In the genomic region with DNA sequence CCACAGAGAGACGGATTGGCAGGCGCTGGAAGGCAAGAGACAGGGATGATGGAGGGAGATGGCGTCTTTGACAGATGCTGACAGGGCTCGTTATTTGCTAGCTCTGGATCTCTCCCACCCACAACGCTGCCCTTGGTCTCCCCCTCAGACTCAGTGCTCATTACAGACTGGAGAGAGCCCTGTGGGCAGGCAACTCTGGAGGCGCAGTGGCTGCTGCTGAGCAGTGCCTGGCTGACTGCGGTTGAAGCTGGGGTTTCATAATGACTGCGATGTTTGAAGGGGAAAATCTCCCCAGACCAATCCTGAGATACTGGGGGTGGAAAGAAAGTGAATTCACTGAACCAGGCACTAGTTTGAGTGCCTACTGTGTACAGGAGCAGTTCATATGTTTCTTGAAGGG, we compare ENCODE assay signal across 10 mouse cellular contexts. TPM values are rescaled to one million over a fixed set of nuclear protein-coding genes. Genes with fewer than 3 reads are reported as not detected.
DNase-seq lines count a peak whose midpoint lies in the region; ATAC-seq lines count a peak whose summit lies in the region.
"Had no signal": no experiment of that assay in that cellular context is flagged by ENCODE, and none has a peak within 500 bp of the region (broad histone marks: within the 10 kb centered on the region; RNA-seq: fewer than 3 reads in every experiment).

No protein-coding gene starts in this region.

- peaks cover 42% of the 10 kb centered on the region for H3K4me1 ChIP-seq in neural tube, embryonic 11.5 days (ENCODE audit: control insufficient read depth, insufficient read depth, low read length)
- peaks cover 51% of the 10 kb centered on the region for H3K4me1 ChIP-seq in hindbrain, embryonic 12.5 days
- peaks cover 59% of the 10 kb centered on the region for H3K4me1 ChIP-seq in midbrain, embryonic 12.5 days
- peaks cover 20% of the 10 kb centered on the region for H3K4me1 ChIP-seq in kidney, embryonic 16.5 days (ENCODE audit: insufficient read depth, low read length)
- H3K4me1 ChIP-seq: liver, embryonic 12.5 days had no signal

- H3K27ac ChIP-seq in neural tube, embryonic 11.5 days (ENCODE audit: low read depth, low read length), result peak overlapping the region; percentile 83
- peak overlapping the region; percentile 93 for H3K27ac ChIP-seq in hindbrain, embryonic 12.5 days
- H3K27ac ChIP-seq in midbrain, embryonic 12.5 days (replicated peaks), result peak overlapping the region; percentile 94
- H3K27ac ChIP-seq in kidney, embryonic 16.5 days (ENCODE audit: low read length), result no peak overlapping the region
- H3K27ac ChIP-seq: heart, embryonic 15.5 days; liver, embryonic 12.5 days had no signal

- no peak overlapping the region for H3K4me3 ChIP-seq in neural tube, embryonic 11.5 days (ENCODE audit: low read depth, low read length)
- H3K4me3 ChIP-seq in hindbrain, embryonic 12.5 days, result no peak overlapping the region
- H3K4me3 ChIP-seq in midbrain, embryonic 12.5 days, result no peak overlapping the region
- no peak overlapping the region for H3K4me3 ChIP-seq in kidney, embryonic 16.5 days (ENCODE audit: low read length)
- H3K4me3 ChIP-seq: heart, embryonic 15.5 days; liver, embryonic 12.5 days had no signal

- no peak overlapping the region for H3K4me2 ChIP-seq in neural tube, embryonic 11.5 days (ENCODE audit: low read depth)
- H3K4me2 ChIP-seq in hindbrain, embryonic 12.5 days (replicated peaks), result no peak overlapping the region
- H3K4me2 ChIP-seq in midbrain, embryonic 12.5 days (replicated peaks), result 0 out of 2 replicates have a peak overlapping the region, but pooled peaks have one; percentile 37
- no peak overlapping the region for H3K4me2 ChIP-seq in kidney, embryonic 16.5 days (replicated peaks; ENCODE audit: low read depth, low read length)
- H3K4me2 ChIP-seq: heart, embryonic 15.5 days; liver, embryonic 12.5 days had no signal

- ATAC-seq in neural tube, embryonic 11.5 days (ENCODE audit: insufficient read depth, low FRiP score, low TSS enrichment), result no peak
- no peak for ATAC-seq in hindbrain, embryonic 12.5 days (ENCODE audit: low FRiP score)
- ATAC-seq in midbrain, embryonic 12.5 days (ENCODE audit: low FRiP score, low read depth), result no peak
- no peak for ATAC-seq in megakaryocyte, adult 5-6 weeks (ENCODE audit: poor library complexity, severe bottlenecking)
- ATAC-seq in kidney, embryonic 16.5 days (ENCODE audit: low FRiP score, low TSS enrichment), result no peak

- H3K36me3 ChIP-seq in neural tube, embryonic 11.5 days (ENCODE audit: control insufficient read depth, insufficient read depth, low read length), result no peaks in the 10 kb centered on the region
- H3K36me3 ChIP-seq in hindbrain, embryonic 12.5 days, result no peaks in the 10 kb centered on the region
- H3K36me3 ChIP-seq in midbrain, embryonic 12.5 days, result no peaks in the 10 kb centered on the region
- H3K36me3 ChIP-seq in kidney, embryonic 16.5 days (ENCODE audit: insufficient read depth, low read length), result no peaks in the 10 kb centered on the region
- H3K36me3 ChIP-seq: heart, embryonic 15.5 days; liver, embryonic 12.5 days had no signal

- peaks cover 52% of the 10 kb centered on the region for H3K27me3 ChIP-seq in neural tube, embryonic 11.5 days (ENCODE audit: control insufficient read depth, insufficient read depth, low read length)
- peaks cover 73% of the 10 kb centered on the region for H3K27me3 ChIP-seq in hindbrain, embryonic 12.5 days
- peaks cover 90% of the 10 kb centered on the region for H3K27me3 ChIP-seq in midbrain, embryonic 12.5 days
- H3K27me3 ChIP-seq in kidney, embryonic 16.5 days (ENCODE audit: insufficient read depth, low read length), result peaks cover 58% of the 10 kb centered on the region

- DNase-seq in neural tube, embryonic 11.5 days (ENCODE audit: low spot score), result peak; percentile 42
- DNase-seq in neural tube, embryonic 10.5 days (ENCODE audit: extremely low spot score, low spot score), result no peak
- DNase-seq in kidney, adult 8-10 months, result no peak
- no peak for DNase-seq in ovary, postnatal 36 days (ENCODE audit: low spot score)

- 29% methylated on average over 8 of the region's 8 CpGs for WGBS in neural tube, embryonic 11.5 days
- 21% methylated on average over 8 of the region's 8 CpGs for WGBS in hindbrain, embryonic 12.5 days
- 25% methylated on average over 8 of the region's 8 CpGs for WGBS in midbrain, embryonic 12.5 days
- 23% methylated on average over 8 of the region's 8 CpGs for WGBS in kidney, embryonic 16.5 days

- H3K9ac ChIP-seq in neural tube, embryonic 11.5 days (ENCODE audit: low read length), result peak overlapping the region; percentile 12; the same call in 1 of the 2 replicates
- H3K9ac ChIP-seq in hindbrain, embryonic 12.5 days, result no peak overlapping the region
- peak overlapping the region; percentile 20; the same call in 1 of the 2 replicates for H3K9ac ChIP-seq in midbrain, embryonic 12.5 days (replicated peaks)
- H3K9ac ChIP-seq in kidney, embryonic 16.5 days (replicated peaks; ENCODE audit: low read length), result no peak overlapping the region
- H3K9ac ChIP-seq: heart, embryonic 15.5 days; liver, embryonic 12.5 days had no signal

- no peaks in the 10 kb centered on the region for H3K9me3 ChIP-seq in neural tube, embryonic 11.5 days (ENCODE audit: control insufficient read depth, low read length)
- no peaks in the 10 kb centered on the region for H3K9me3 ChIP-seq in hindbrain, embryonic 12.5 days (replicated peaks)
- no peaks in the 10 kb centered on the region for H3K9me3 ChIP-seq in midbrain, embryonic 12.5 days
- H3K9me3 ChIP-seq in kidney, embryonic 16.5 days (ENCODE audit: low read length), result no peaks in the 10 kb centered on the region
- H3K9me3 ChIP-seq: heart, embryonic 15.5 days; liver, embryonic 12.5 days had no signal

RNA-seq across cellular contexts. Expression of a gene that starts 21.2 kb away (rescaled TPM):
- polyA plus RNA-seq in neural tube, embryonic 11.5 days (2014; fragmentation: Nextera tagmentation; extraction: Ambion mirVana), result 36.7 and 40.9 TPM in 2 replicates
- 47.3 and 49.1 TPM in 2 replicates for polyA plus RNA-seq in hindbrain, embryonic 12.5 days (2016; fragmentation: Nextera tagmentation; extraction: Ambion mirVana)
- 41.4 and 42.4 TPM in 2 replicates for polyA plus RNA-seq in midbrain, embryonic 12.5 days (2016; fragmentation: Nextera tagmentation; extraction: Ambion mirVana)
- 17.0 and 23.7 TPM in 2 replicates for total RNA-seq in megakaryocyte, adult 5-6 weeks (2015)
- total RNA-seq in megakaryocyte, adult 5-6 weeks (2017), result 12.0 and 12.2 TPM in 2 replicates
- polyA plus RNA-seq in kidney, embryonic 16.5 days (2015; fragmentation: Nextera tagmentation; extraction: Ambion mirVana), result 60.4 and 63.2 TPM in 2 replicates

Comparison
In these comparisons a context has a peak if more than half of its experiments do, and no peak if none do; other contexts are left out.
1. H3K9ac ChIP-seq: peak in neural tube, embryonic 11.5 days (single experiment) and midbrain, embryonic 12.5 days (single experiment); none in hindbrain, embryonic 12.5 days (single experiment) and kidney, embryonic 16.5 days (single experiment).